Mouse (Mus musculus) cerebellum, postnatal 14 days (tissue): ENCODE measurements at regions not wholly inside any gene's neighbourhood (a gene's known extent, or its start where the extent isn't known, plus 50 kb on each side); places are given as distances from the start of the nearest gene placed in this dataset.

Experiments used
- DNase-seq, 2 experiments: peaks; one replicate each; pipeline ENCODE4 v3.0.0; 2021; ENCODE audit warnings: mixed read lengths in 2 of 2

DNA sequence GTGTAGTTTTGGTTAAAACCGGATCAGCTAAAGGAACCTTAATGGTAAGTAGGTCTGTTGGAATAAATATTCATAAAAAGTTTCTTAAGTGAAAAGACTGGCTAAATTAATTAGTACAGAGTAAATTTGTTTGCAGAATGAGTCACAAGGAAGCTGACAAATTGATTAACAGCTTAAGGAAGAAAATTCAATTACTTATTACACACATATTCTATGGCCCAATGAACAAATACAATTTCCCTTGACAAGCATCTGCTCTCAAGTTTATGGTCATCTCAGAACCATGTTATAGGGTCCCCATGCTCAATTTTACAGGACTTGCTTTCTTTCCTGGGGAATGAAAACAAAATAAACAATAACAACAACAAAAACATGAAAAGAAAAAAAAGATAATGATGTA is 231.4 kb upstream of the Frg1 start:
- DNase-seq: no peak

DNA sequence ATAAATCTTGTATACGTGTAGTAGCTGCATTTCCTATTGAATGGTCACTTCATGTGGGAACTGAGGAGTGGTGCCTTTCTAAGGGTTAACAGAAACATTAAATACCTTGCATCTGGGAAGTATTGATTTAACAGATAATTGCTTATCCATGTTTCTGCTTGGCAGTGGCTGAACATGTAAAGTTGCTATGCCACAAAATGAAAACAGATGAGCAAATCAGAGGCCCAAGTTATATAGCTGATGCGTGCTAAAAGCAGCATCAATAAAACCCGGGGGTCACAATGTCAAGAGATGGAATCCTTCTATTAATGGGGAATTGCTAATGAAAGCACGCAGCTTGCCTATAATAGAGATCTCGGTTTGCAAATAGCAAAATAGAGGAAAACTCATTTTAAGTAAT is 227.8 kb upstream of the Frg1 start:
- no peak for DNase-seq

DNA sequence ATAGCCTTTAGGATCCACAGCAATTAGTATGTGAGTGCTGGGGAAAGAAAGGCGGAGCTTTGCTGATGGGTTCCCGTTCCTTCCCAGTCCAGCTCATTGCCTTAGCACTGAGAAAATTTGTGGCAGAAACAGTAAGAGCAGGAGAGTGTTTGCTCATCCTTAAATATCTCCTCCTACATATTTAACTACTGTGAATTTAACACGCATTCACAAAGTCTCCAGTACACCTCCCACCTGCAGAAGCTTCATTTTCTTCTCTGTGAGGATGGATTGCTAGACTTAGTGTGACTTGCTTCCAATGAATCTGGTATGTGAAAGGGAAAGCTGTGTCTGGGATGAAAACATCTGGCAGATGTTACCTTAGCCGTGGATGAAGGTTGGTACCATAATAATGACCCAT is 207.0 kb upstream of the Frg1 start:
- no peak for DNase-seq

DNA sequence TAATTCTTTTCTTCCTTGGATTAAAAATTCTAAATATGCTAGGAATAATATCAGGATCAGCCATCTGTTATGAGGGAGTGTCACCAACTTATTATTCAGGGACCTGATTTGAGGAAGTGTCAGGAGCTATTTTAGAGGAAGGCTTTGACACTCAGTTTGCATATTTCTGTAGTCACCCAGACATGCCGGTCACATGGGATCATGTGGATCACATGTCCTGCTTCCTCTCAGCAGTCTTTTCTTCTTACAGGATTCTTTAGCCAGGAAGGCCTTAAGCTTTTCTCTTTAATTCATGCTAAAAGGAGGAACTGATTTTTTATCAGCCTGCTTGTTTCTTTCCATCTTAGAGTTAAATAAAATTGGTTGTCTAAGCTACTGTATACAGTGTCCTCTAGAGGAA is 183.4 kb upstream of the Frg1 start:
- no peak for DNase-seq

DNA sequence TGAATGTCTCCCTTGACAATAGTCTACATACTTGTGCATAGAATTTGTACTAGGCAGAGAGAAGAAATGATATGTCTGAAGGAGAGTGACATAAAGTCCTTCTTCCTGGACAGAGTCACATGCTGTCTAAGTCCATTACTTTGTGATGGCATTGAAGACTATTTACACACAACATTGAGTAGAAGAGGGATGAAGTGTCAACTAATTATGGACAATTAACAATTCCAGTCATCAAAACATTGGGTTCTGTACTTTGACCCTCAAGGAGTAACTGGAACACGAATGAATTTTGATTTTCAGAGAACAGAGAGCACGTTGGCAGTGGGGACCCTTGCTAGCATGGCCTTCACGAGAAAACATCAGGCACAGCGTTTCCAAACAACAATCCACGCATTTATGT is 177.6 kb upstream of the Frg1 start:
- no peak for DNase-seq

DNA sequence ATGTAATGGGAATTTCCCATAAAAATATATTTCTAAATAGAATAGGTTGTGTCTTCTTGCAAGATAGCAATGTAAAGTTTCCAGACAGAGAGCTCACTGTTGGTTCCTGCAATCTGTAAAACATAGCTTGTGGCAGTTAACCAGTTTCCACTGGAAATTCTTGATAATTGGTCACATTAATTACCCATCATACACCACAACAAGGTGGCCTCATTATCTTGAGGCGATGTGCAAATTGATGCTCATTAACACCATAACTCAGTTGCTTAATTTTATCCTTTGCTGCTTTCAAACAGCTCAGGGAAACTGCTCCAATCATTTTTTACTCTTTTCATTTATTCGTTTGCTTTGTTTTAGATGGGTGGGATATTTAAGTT is 176.8 kb upstream of the Frg1 start:
- DNase-seq: no peak

DNA sequence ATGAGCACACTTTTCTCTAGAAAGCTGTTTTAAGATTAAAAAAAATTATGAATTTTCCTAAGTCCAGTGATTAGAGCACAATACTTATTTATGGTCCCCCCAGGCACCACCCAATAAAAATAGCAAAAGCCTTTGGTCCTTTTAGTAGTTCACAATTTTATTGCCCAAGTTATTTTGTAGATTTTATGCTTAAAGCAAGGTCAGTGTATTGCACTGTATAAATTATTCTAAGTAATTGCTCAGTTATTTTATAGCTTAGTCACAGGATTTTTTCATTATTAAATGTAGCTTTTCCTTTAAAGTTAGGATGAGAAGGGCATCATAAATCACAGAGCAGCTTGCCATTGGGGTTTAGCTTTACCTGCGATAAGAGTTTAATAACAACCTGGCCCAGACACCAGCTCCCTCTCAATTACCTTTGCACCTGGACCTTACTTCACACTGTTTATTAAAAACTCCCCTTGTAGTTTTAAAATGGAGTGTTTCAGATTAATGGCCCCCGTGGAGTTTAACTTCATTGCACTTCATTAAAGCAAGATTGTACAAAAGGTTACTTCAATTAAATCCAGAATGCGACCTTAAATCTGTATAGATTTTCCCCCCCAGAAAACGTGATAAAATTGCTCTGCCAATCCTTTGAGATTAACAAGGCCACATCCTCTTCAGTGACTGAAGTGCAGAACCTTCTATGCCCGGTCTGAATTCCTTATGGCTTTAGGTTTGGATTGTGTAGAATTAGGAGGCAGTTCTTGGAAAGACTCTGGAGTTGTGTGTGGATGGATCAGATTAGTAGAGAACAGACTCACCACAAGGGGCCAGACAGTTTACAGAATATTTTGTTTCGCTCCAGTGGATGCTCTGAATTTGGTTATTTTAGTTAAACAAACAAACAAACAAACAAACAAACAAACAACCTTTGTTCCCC is 176.1 kb upstream of the Frg1 start:
- no peak for DNase-seq

DNA sequence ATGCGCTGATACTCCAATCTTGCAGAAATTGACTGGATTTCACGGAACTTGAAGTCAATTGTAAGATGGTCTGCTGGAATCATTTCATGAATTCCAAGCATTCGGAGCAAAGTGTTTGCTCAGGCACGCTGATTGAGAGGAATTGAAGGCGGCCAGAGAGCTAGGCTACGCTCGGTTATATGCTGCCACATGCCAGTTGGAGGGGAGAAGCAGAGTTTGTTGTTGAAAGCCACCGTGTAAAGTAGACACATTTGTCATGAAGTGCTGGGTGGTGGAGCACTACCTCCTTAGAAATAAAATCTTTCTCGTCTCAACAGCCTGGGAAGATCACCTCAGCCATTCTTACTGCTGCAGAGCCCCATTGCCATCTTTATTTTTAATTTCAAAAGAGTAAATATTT is 175.3 kb upstream of the Frg1 start:
- no peak for DNase-seq

DNA sequence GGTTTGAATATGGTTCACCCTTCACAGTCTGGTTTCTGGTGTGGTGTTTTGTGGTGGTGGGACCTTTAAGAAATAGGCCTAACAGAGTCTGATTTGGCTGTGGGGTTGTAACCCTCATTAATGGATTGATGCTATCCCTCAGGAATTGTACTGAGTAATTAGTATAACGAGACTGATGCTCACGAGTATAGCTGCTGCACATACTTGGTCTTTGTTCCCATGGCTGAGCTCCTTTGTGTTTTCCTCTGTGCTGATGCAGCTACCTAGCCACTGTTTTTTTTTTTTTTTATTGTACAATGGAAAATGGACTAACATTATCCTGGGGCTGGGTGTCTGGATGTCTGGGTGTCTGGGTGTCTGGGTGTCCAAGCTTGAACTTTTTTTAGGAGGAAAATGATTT is 171.3 kb upstream of the Frg1 start:
- no peak for DNase-seq

DNA sequence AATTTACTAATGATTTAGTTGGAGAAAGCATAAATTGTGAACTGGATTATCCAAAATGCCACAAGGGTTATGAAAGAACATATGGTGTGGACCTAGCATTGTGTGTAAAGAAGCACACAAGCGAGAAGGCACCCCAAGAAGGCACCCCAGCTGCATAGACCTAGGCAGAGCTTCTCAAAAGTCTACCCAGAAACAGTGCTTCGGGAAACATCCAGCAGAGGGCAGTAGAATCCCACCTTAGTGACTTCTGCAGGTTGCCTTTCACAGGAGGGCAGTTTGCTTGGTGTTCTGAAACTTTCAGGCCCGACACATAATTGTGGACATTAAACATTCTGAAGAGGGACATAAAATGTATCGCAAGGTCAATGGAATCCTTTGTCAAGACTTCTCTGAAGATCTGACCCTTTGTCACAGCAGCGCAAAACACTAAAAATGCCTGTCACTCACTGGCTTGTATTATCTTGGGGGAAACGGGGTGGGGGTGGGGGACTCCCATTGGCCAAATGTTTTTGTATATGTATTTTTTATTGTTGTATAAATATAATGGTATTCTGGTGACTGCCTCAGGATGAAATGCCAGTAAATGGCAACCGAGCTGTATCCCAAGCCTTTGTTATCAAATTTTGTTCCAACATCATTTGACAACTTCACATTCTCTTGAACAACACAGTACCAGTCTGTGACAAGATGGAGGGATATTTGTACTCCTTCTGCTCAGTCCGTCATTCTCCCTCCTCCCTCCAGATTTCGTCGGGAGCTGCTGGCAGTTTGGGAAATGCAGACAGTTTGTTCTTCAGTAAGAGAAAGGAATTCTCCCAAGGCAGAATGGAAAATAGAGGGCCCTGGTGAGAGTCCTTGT is 156.4 kb upstream of the Frg1 start:
- peak; percentile 92 to 94 for DNase-seq

DNA sequence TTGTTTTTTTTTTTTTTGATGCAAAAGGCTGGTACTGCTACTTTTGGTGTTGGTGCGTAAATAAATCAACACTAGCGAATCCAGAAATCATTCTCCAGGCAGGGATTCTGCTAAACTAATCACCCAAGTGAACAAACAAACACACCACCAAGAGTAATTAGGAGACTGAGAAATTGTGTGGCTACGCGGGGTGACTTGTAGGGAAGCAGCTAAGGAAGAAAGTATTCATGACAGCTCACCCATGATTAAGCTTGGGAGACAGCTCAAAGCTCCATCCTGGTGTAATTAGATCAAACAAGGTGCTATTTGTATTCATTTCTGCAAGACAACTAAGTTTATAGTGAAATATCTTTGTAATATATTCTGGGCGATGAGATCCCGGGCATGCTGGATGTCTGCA is 153.7 kb upstream of the Frg1 start:
- DNase-seq: no peak

DNA sequence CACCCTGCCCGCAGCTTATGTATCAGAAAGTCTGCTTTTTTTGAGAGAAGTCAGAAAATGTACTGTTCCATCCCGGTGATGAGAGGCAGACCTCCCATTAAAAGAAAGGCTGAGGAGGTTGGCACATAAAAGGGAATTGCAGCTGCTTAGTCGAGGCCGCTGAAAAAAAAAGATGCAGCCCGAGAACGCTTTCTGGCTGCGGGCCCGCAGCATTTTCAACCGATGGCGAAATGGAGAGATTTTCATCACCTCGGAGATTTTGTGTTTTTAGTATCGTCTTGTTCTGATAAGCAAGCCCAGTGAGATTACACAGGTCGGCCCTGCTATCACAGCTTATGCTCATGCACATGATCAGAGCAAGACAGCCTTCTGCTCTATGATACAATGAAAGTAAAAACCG is 145.1 kb upstream of the Frg1 start:
- peak in 1 of 2 experiments; percentile 15 for DNase-seq

DNA sequence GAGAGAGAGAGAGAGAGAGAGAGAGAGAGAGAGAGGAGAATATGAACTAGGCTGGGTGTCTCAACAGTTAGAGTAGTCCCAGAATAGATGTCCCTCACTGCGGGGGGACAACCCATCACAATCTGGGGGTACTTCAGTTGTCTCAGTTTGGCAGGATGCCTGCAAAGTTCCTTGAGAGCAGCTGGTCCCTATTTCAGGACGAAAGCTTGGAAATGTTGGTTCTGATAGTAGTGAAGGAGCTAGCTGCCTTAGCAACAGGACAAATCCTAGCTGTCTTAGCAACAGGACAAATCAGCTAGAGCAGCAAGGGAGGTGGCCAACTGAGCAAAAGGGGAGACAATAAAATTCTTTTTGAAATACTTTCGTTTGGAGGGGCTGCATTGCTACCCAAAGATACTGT is 139.9 kb upstream of the Frg1 start:
- no peak for DNase-seq

DNA sequence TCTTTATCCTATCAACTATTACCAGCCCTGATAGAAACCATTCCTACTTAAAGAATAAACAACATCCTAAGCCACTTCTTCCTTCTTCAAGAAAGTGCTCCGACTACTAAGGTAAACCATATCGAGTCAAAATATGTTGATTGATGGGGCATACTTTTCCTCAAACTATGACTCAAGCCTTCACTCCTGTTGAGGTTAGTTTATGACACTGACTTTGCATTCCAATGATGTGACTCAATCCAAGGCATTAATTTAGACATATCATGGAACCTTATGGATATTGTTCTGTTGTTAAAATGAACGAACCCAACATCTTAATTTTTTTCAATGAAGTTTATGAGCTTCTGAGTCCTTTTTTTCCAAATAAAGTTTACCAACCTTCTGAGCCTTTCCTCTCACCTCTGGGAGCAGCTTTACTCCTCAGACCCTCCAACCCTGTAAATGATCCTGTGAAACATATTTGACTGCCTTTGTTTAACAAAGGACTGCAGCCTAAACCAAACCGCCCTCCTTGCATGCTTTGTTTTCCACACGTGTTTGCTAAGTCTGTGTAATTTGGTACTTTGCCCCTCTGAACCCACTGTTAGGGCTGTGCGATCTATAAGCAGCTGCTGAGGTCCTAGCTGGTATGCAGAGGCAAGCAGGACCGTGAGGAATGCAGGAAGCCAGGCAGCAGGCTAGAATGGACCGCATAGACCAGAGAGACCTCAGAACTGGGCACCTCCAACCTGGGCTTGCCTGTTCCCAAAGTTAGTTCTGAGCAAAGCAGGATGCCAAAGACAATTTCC is 136.1 kb upstream of the Frg1 start:
- DNase-seq: no peak

DNA sequence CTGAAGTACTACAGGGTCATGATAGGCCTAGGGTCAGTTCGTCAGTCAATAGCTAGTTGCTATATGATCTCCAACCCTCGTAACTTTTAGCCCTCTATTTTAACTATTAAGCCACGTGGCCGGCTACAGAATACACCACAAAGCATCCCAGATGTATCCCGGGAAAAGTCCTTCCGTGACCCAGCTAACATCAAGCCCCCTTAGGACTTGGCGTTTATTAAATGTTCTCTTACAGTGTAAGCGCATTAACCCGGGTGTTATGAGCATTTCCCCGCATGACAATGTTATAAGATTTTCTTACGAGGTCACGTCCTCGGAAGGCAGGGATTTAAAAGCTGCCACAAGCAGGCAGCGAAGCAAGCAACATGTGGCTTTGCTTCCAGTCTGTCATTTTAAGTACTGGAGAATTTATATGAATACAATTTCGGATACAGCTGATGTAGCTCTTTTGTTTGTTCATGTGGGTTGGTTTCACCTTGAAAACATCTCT is 135.1 kb upstream of the Frg1 start:
- DNase-seq: no peak

DNA sequence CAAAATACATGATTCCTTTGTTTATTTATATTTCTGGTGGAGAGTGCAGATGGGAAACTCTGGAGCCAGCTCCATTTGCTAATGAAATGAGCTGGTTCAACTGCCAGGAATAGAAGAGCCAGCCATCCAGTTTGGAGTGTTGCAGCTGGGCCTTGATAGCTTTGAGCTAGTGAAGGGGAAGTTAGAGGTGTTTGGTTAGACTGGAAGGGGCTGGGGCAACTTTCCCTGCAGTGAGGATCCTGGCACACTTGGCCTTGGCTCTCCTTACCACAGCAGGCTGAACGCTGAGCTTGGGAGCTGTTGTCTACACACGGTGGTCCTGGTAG is 133.2 kb upstream of the Frg1 start:
- DNase-seq: peak; percentile 47 to 53

DNA sequence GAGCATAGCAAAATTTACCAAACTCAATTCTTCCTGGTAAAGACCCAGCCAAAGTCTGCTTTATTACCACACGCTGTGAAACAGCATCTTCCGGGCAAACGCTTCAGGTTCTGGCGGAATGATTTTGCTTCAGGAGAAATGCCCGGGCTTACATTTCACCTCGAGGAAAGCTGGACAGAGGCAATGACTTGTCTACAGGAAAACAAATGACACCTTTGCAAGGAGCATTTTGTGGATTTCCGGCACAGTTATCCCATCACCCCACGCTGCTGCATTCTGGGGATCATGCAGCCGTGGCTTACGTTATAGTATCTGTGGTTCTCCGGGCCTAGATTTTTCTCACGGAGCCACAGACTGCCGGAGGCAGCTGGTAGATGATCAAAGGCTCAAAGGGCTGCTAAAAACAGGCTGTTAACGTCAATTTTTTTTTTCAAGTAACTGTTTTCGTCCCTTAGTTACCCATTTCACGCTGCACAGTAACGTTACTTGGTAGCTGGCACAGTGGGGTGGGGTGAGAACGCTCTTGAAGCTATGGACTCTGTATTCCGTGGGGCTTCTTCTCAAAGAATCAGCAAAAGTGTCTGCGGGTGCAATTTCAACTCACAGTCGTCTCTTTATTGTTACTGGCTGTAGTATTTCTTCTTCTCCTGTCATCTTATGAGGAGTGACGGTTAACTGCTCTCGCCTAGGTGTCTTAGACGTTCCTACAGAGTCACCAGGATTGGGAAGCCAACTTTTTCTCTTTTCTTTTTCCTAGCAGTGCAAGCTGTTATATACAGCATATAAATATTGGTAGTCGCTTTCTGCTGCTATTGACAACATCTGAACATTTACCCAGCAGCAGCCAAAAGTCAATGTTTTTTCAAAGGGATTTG is 132.6 kb upstream of the Frg1 start:
- peak; percentile 15 to 48 for DNase-seq

DNA sequence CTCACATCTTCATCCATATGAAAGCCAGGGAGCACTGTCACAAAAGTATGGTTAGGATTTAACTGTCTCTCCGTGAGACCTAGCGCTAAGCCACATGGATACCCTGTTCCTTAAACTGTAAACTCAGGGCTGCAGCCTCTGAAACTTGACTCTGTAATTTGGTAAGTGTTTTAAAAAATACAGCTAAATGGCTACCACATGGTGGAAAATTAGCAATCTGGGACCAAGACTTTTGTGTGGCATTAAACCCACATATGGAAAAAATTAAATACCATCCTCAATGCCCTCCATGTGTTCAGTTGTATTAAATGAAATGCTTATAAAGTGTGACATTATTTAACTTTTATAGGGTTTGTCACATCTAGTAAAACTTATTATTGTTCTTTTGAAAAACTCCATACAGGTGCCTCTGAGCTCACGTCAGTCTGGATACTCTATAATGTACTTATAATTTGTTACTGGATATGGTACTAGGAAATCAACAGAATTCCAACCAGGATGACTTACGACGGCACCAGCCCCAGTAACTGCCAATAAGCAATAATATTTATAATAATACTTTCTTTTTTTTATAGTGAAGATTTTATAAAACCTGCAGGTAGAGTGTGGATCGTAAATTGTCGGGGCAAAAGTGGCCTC is 131.0 kb upstream of the Frg1 start:
- DNase-seq: no peak

DNA sequence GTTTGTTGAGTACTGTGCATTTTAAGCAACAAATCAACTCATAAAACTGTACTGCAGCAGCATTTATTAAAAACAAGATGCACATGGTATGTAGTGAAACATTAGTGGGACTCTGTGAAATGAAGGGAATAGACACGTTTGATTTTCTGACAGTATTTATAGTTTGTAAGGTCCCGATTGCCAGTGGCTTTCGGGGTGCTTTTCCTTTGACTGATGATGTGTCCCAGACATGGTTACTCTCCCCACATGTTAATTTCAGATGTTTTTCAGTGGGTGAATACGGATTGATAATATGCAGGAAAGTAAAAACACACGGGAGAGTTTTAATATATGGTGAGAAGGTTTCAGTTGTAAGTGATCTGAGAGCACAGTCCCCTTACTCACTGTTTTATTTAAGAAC is 115.3 kb upstream of the Frg1 start:
- no peak for DNase-seq

DNA sequence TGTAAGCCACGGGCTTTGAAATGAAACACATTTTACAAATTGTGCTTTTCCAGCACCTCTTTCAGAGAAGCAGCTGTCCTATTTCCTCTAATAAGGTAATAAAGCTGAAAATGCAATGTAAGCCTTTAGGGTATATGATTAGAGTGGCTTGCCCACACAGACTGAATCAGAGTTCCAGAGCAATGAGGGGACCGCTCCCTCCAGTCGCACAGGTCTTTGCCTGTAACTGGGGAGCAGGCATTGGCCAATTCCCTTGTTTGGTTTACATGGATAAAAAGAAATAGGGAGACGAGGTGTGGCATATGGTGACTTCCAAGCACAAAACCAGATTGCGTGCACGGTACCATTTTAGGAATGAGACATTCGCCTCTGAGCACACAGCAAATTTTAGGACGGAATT is 112.7 kb upstream of the Frg1 start:
- no peak for DNase-seq

DNA sequence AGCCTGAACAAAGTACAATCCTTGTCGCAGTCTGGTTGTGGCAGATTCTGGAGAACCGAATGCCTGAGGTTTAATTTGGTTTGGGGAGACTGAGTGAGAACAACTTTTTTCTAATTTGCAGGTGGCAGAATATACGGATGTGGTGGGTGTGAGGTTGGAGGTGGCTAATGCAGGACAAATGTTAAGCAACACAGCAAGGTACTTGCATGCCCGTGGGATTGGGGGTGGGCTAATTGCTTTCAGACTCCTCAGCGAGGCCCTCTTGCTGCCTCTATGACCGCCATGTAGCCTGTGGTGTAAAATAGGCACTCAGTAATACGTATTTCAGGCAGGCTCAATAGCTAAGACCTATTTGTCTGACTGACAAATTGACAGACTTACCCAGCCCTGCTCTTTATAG is 109.4 kb upstream of the Frg1 start:
- DNase-seq: no peak

DNA sequence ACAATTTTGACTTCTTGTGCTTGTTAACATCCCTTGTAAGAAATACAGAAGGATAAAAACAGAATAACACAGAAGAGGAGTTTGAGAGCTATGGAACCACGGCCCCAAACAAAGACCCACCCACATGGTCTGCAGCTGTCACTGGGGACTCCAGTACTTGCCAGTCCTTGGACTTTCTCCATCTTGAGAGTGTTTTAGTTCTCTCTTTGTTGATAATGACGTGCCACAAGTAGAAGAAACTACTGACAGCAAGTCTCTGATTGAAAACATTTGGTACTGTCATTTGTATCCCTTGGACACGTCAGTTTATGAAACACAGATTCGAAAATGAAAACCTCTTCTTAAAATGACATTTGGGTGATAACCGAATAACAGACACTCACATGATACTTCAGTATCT is 68.3 kb upstream of the Frg1 start:
- DNase-seq: no peak
